Mouse (Mus musculus) kidney, postnatal 4 days (tissue): ENCODE measurements around the gene Csrp2.

ENCODE experiments used
- DNase-seq, 2 experiments: peaks; one replicate each; pipeline ENCODE4 v3.0.0; 2021; ENCODE audit warnings: mixed read lengths in 2 of 2

The Csrp2 gene

GRCm38 (mm10) chr10:110931913-110932560 is 12.4 kb downstream of the Csrp2 start:
- peak; percentile 33 to 61 for DNase-seq

- DNase-seq: no peak
These were observed 14.0 kb downstream of the Csrp2 start for GRCm38 (mm10) chr10:110933584-110933983.

- DNase-seq: no peak
These were observed 15.5 kb downstream of the Csrp2 start for GRCm38 (mm10) chr10:110935081-110935480.

GRCm38 (mm10) chr10:110935669-110936068 is 16.1 kb downstream of the Csrp2 start:
- DNase-seq: no peak

GRCm38 (mm10) chr10:110938361-110938760 is 18.8 kb downstream of the Csrp2 start:
- no peak for DNase-seq

- DNase-seq: peak in 1 of 2 experiments; percentile 30
These were observed 19.4 kb downstream of the Csrp2 start for GRCm38 (mm10) chr10:110938841-110939549.

- no peak for DNase-seq
These were observed 20.1 kb downstream of the Csrp2 start for GRCm38 (mm10) chr10:110939717-110940116.

GRCm38 (mm10) chr10:110940740-110941398 is 21.3 kb downstream of the Csrp2 start:
- no peak for DNase-seq

- DNase-seq: no peak
These were observed 22.4 kb downstream of the Csrp2 start for GRCm38 (mm10) chr10:110941968-110942367.

- DNase-seq: peak in 1 of 2 experiments; percentile 42
These were observed 23.2 kb downstream of the Csrp2 start for GRCm38 (mm10) chr10:110942806-110943205.

GRCm38 (mm10) chr10:110944175-110944574 is 24.6 kb downstream of the Csrp2 start:
- no peak for DNase-seq

- no peak for DNase-seq
These were observed 26.4 kb downstream of the Csrp2 start for GRCm38 (mm10) chr10:110945966-110946365.

GRCm38 (mm10) chr10:110947574-110947973 is 28.0 kb downstream of the Csrp2 start:
- no peak for DNase-seq

- no peak for DNase-seq
These were observed 31.5 kb downstream of the Csrp2 start for GRCm38 (mm10) chr10:110951112-110951511.

- no peak for DNase-seq
These were observed 32.2 kb downstream of the Csrp2 start for GRCm38 (mm10) chr10:110951748-110952147.

GRCm38 (mm10) chr10:110952271-110952670 is 32.7 kb downstream of the Csrp2 start:
- DNase-seq: no peak

- DNase-seq: peak; percentile 80 to 86
These were observed 33.4 kb downstream of the Csrp2 start for GRCm38 (mm10) chr10:110952937-110953451.

GRCm38 (mm10) chr10:110958879-110959278 is 39.3 kb downstream of the Csrp2 start:
- DNase-seq: no peak

- no peak for DNase-seq
These were observed 40.2 kb downstream of the Csrp2 start for GRCm38 (mm10) chr10:110959781-110960180.

GRCm38 (mm10) chr10:110960841-110961240 is 41.3 kb downstream of the Csrp2 start:
- no peak for DNase-seq

GRCm38 (mm10) chr10:110962172-110962571 is 42.6 kb downstream of the Csrp2 start:
- no peak for DNase-seq

GRCm38 (mm10) chr10:110971044-110971443 is 51.5 kb downstream of the Csrp2 start:
- DNase-seq: no peak

- no peak for DNase-seq
These were observed 51.9 kb downstream of the Csrp2 start for GRCm38 (mm10) chr10:110971483-110971882.

GRCm38 (mm10) chr10:110971998-110972397 is 52.4 kb downstream of the Csrp2 start:
- no peak for DNase-seq
